Mouse (Mus musculus): ENCODE data around the gene Cpne5. TPM values are rescaled to one million over a fixed set of nuclear protein-coding genes. Genes with fewer than 3 reads are reported as not detected.

Gene Cpne5
- polyA plus RNA-seq, 1 experiment, result not detected

GRCm38 (mm10) chr17:29162334-29162733 is 75.6 kb downstream of the Cpne5 start:
- H3K4me3 ChIP-seq (ENCODE audit: insufficient read depth, low read depth, low read length), result no peak overlapping the region
- 94% methylated on average over 13 of the region's 13 CpGs for WGBS
- no peak overlapping the region for H3K27ac ChIP-seq (ENCODE audit: insufficient read depth, low read depth, low read length)
- TF ChIP-seq POLR2A (IDR thresholded peaks at IDR 0.05; ENCODE audit: insufficient read depth, low read depth, low read length) (no peak), CTCF (IDR thresholded peaks at IDR 0.05; ENCODE audit: insufficient read depth, low read depth, low read length) (no peak)
- peaks cover 6% of the 10 kb centered on the region; the same call in 1 of the 2 replicates for H3K4me1 ChIP-seq (ENCODE audit: control insufficient read depth, insufficient read depth, low read length)

- H3K27ac ChIP-seq (ENCODE audit: insufficient read depth, low read depth, low read length), result no peak overlapping the region
- no peak overlapping the region for H3K4me3 ChIP-seq (ENCODE audit: insufficient read depth, low read depth, low read length)
- H3K4me1 ChIP-seq (ENCODE audit: control insufficient read depth, insufficient read depth, low read length), result peaks cover 30% of the 10 kb centered on the region
- TF ChIP-seq POLR2A (IDR thresholded peaks at IDR 0.05; ENCODE audit: insufficient read depth, low read depth, low read length) (no peak), CTCF (IDR thresholded peaks at IDR 0.05; ENCODE audit: insufficient read depth, low read depth, low read length) (no peak)
- WGBS, result 87% methylated on average over 16 of the region's 16 CpGs
Measured at GRCm38 (mm10) chr17:29159743-29160455, 78.1 kb downstream of the Cpne5 start.

GRCm38 (mm10) chr17:29159320-29159719 is 78.6 kb downstream of the Cpne5 start:
- peaks cover 30% of the 10 kb centered on the region for H3K4me1 ChIP-seq (ENCODE audit: control insufficient read depth, insufficient read depth, low read length)
- TF ChIP-seq POLR2A (IDR thresholded peaks at IDR 0.05; ENCODE audit: insufficient read depth, low read depth, low read length) (no peak), CTCF (IDR thresholded peaks at IDR 0.05; ENCODE audit: insufficient read depth, low read depth, low read length) (no peak)
- 86% methylated on average over 5 of the region's 5 CpGs for WGBS
- H3K27ac ChIP-seq (ENCODE audit: insufficient read depth, low read depth, low read length), result no peak overlapping the region
- H3K4me3 ChIP-seq (ENCODE audit: insufficient read depth, low read depth, low read length), result no peak overlapping the region

GRCm38 (mm10) chr17:29158899-29159298 is 79.1 kb downstream of the Cpne5 start:
- Histone ChIP-seq H3K4me3 (ENCODE audit: insufficient read depth, low read depth, low read length) (no peak overlapping the region), H3K27ac (ENCODE audit: insufficient read depth, low read depth, low read length) (no peak overlapping the region), H3K4me1 (ENCODE audit: control insufficient read depth, insufficient read depth, low read length) (peaks cover 29% of the 10 kb centered on the region)
- 94% methylated on average over 15 of the region's 15 CpGs for whole genome bisulfite sequencing
- TF ChIP-seq CTCF (IDR thresholded peaks at IDR 0.05; ENCODE audit: insufficient read depth, low read depth, low read length) (no peak), POLR2A (IDR thresholded peaks at IDR 0.05; ENCODE audit: insufficient read depth, low read depth, low read length) (no peak)

GRCm38 (mm10) chr17:29156866-29157265 is 81.1 kb downstream of the Cpne5 start:
- 91% methylated on average over 8 of the region's 8 CpGs for WGBS
- H3K27ac ChIP-seq (ENCODE audit: insufficient read depth, low read depth, low read length), result peak overlapping the region; percentile 81
- H3K4me3 ChIP-seq (ENCODE audit: insufficient read depth, low read depth, low read length), result no peak overlapping the region
- no peak; the same call in 1 of the 2 replicates for TF ChIP-seq POLR2A (IDR thresholded peaks at IDR 0.05; ENCODE audit: insufficient read depth, low read depth, low read length)
- no peak for TF ChIP-seq CTCF (IDR thresholded peaks at IDR 0.05; ENCODE audit: insufficient read depth, low read depth, low read length)
- H3K4me1 ChIP-seq (ENCODE audit: control insufficient read depth, insufficient read depth, low read length), result peaks cover 33% of the 10 kb centered on the region

- peaks cover 33% of the 10 kb centered on the region for H3K4me1 ChIP-seq (ENCODE audit: control insufficient read depth, insufficient read depth, low read length)
- H3K4me3 ChIP-seq (ENCODE audit: insufficient read depth, low read depth, low read length), result peak overlapping the region; percentile 17
- H3K27ac ChIP-seq (ENCODE audit: insufficient read depth, low read depth, low read length), result peak overlapping the region; percentile 81
- TF ChIP-seq CTCF (IDR thresholded peaks at IDR 0.05; ENCODE audit: insufficient read depth, low read depth, low read length) (no peak), POLR2A (IDR thresholded peaks at IDR 0.05; ENCODE audit: insufficient read depth, low read depth, low read length) (no peak)
- WGBS, result 39% methylated on average over 16 of the region's 16 CpGs
Measured at GRCm38 (mm10) chr17:29156396-29156795, 81.6 kb downstream of the Cpne5 start.

GRCm38 (mm10) chr17:29155355-29156135 is 82.4 kb downstream of the Cpne5 start:
- TF ChIP-seq POLR2A (IDR thresholded peaks at IDR 0.05; ENCODE audit: insufficient read depth, low read depth, low read length) (no peak), CTCF (IDR thresholded peaks at IDR 0.05; ENCODE audit: insufficient read depth, low read depth, low read length) (no peak)
- Histone ChIP-seq H3K27ac (ENCODE audit: insufficient read depth, low read depth, low read length) (peak overlapping the region; percentile 81), H3K4me1 (ENCODE audit: control insufficient read depth, insufficient read depth, low read length) (peaks cover 33% of the 10 kb centered on the region), H3K4me3 (ENCODE audit: insufficient read depth, low read depth, low read length) (no peak overlapping the region)
- WGBS, result 55% methylated on average over 12 of the region's 12 CpGs

GRCm38 (mm10) chr17:29154247-29154646 is 83.7 kb downstream of the Cpne5 start:
- no peak for TF ChIP-seq POLR2A (IDR thresholded peaks at IDR 0.05; ENCODE audit: insufficient read depth, low read depth, low read length)
- TF ChIP-seq CTCF (IDR thresholded peaks at IDR 0.05; ENCODE audit: insufficient read depth, low read depth, low read length), result no peak
- H3K27ac ChIP-seq (ENCODE audit: insufficient read depth, low read depth, low read length), result no peak overlapping the region
- H3K4me3 ChIP-seq (ENCODE audit: insufficient read depth, low read depth, low read length), result no peak overlapping the region
- 76% methylated on average over 13 of the region's 13 CpGs for WGBS
- H3K4me1 ChIP-seq (ENCODE audit: control insufficient read depth, insufficient read depth, low read length), result peaks cover 33% of the 10 kb centered on the region

GRCm38 (mm10) chr17:29152547-29152946 is 85.4 kb downstream of the Cpne5 start:
- no peak for TF ChIP-seq CTCF (IDR thresholded peaks at IDR 0.05; ENCODE audit: insufficient read depth, low read depth, low read length)
- TF ChIP-seq POLR2A (IDR thresholded peaks at IDR 0.05; ENCODE audit: insufficient read depth, low read depth, low read length), result no peak
- WGBS, result 87% methylated on average over 5 of the region's 5 CpGs
- peaks cover 37% of the 10 kb centered on the region for H3K4me1 ChIP-seq (ENCODE audit: control insufficient read depth, insufficient read depth, low read length)
- H3K4me3 ChIP-seq (ENCODE audit: insufficient read depth, low read depth, low read length), result no peak overlapping the region
- H3K27ac ChIP-seq (ENCODE audit: insufficient read depth, low read depth, low read length), result no peak overlapping the region

Measured in olfactory bulb, adult 2 months (tissue).